Mouse (Mus musculus) Muller cell, postnatal 12 days (primary cell): ENCODE data around the gene Gm49325.

Experiments
- DNase-seq: peaks from one replicate; pipeline ENCODE4 v3.0.0-alpha.2; 2015; ENCODE audit errors: inconsistent ontology term

Gene Gm49325

GRCm38 (mm10) chr10:77626036-77626435 lies 20.0 kb downstream of the Gm49325 start:
- no peak for DNase-seq

- peak; percentile 26 for DNase-seq
These were observed 20.6 kb downstream of the Gm49325 start for GRCm38 (mm10) chr10:77626591-77626990.

GRCm38 (mm10) chr10:77627497-77627896 lies 21.5 kb downstream of the Gm49325 start:
- DNase-seq = peak; percentile 64

- DNase-seq = no peak
These were observed 23.2 kb downstream of the Gm49325 start for GRCm38 (mm10) chr10:77629163-77629562.

- no peak for DNase-seq
These were observed 24.0 kb downstream of the Gm49325 start for GRCm38 (mm10) chr10:77629970-77630369.

GRCm38 (mm10) chr10:77634016-77634415 lies 28.0 kb downstream of the Gm49325 start:
- no peak for DNase-seq

GRCm38 (mm10) chr10:77634452-77635231 lies 28.6 kb downstream of the Gm49325 start:
- peak; percentile 67 for DNase-seq

GRCm38 (mm10) chr10:77636234-77636922 lies 30.4 kb downstream of the Gm49325 start:
- no peak for DNase-seq

- peak; percentile 65 for DNase-seq
These were observed 33.0 kb downstream of the Gm49325 start for GRCm38 (mm10) chr10:77638956-77639355.

- DNase-seq = no peak
These were observed 37.2 kb downstream of the Gm49325 start for GRCm38 (mm10) chr10:77643160-77643559.

- DNase-seq = no peak
These were observed 39.6 kb downstream of the Gm49325 start for GRCm38 (mm10) chr10:77645571-77645970.

GRCm38 (mm10) chr10:77647461-77647860 lies 41.5 kb downstream of the Gm49325 start:
- DNase-seq = no peak

- DNase-seq = no peak
These were observed 41.9 kb downstream of the Gm49325 start for GRCm38 (mm10) chr10:77647901-77648300.

GRCm38 (mm10) chr10:77652046-77652445 lies 46.0 kb downstream of the Gm49325 start:
- DNase-seq = no peak

- no peak for DNase-seq
These were observed 52.4 kb downstream of the Gm49325 start for GRCm38 (mm10) chr10:77658286-77658994.

- DNase-seq = no peak
These were observed 58.1 kb downstream of the Gm49325 start for GRCm38 (mm10) chr10:77663949-77664665.

- peak; percentile 81 for DNase-seq
These were observed 60.3 kb downstream of the Gm49325 start for GRCm38 (mm10) chr10:77666342-77666741.

GRCm38 (mm10) chr10:77667402-77667801 lies 61.4 kb downstream of the Gm49325 start:
- peak; percentile 14 for DNase-seq

- no peak for DNase-seq
These were observed 64.7 kb downstream of the Gm49325 start for GRCm38 (mm10) chr10:77670710-77671109.

- no peak for DNase-seq
These were observed 65.5 kb downstream of the Gm49325 start for GRCm38 (mm10) chr10:77671519-77671918.

GRCm38 (mm10) chr10:77673765-77674164 lies 67.8 kb downstream of the Gm49325 start:
- no peak for DNase-seq

- peak; percentile 76 for DNase-seq
These were observed 71.6 kb downstream of the Gm49325 start for GRCm38 (mm10) chr10:77677562-77677961.
